Mouse (Mus musculus) kidney, adult 2 months (tissue): ENCODE measurements around the gene Rapgef1.

Experiments used
- CTCF ChIP-seq: fragments of 200-500 bp; conservative IDR thresholded peaks from 2 replicates; pipeline ENCODE4 v1.5.1; 2011; ENCODE audit warnings: low read depth, mild to moderate bottlenecking, control low read depth, low read length, moderate library complexity, mixed read lengths; ENCODE audit not compliant: insufficient read depth, insufficient read length
- POLR2A ChIP-seq: fragments of 200-500 bp; IDR thresholded peaks from one replicate; pipeline ENCODE4 v1.6.1; 2011; ENCODE audit warnings: low read depth, low read length, control low read depth

- TF ChIP-seq CTCF (no peak), POLR2A (no peak)
Observed at GRCm38 (mm10) chr2:29639377-29639776, 19.9 kb downstream of the Rapgef1 start.
